Mouse (Mus musculus) C2C12 (cell line): ENCODE results near the gene Etaa1. TPM values are rescaled to one million over a fixed set of nuclear protein-coding genes. Genes with fewer than 3 reads are reported as not detected.

ENCODE experiments used
- H3K27me3 ChIP-seq: one replicate; pipeline ENCODE4 v1.6.1; 2011; ENCODE audit not compliant: control insufficient read depth, insufficient read depth, insufficient read length
- H3K36me3 ChIP-seq: one replicate; pipeline ENCODE4 v1.6.1; 2011; ENCODE audit not compliant: control insufficient read depth, insufficient read depth
- H3K4me3 ChIP-seq: one replicate; pipeline ENCODE4 v1.5.1; 2011; ENCODE audit warnings: mild to moderate bottlenecking, control low read depth; ENCODE audit not compliant: poor library complexity, insufficient read depth, severe bottlenecking
- H3K79me2 ChIP-seq: one replicate; pipeline ENCODE4 v1.6.1; 2011; ENCODE audit not compliant: control insufficient read depth, insufficient read depth
- H3K79me3 ChIP-seq: one replicate; pipeline ENCODE4 v1.6.1; 2011; ENCODE audit warnings: low read depth, control low read depth
- H3ac ChIP-seq: one replicate; pipeline ENCODE3; 2011; ENCODE audit warnings: low read depth; ENCODE audit not compliant: control insufficient read depth, insufficient read length
- CEBPB ChIP-seq: IDR thresholded peaks from one replicate; pipeline ENCODE4 v1.6.1; 2011; ENCODE audit warnings: low read depth, mild to moderate bottlenecking, control low read depth, moderate library complexity
- CTCF ChIP-seq: IDR thresholded peaks from one replicate; pipeline ENCODE4 v1.5.1; 2011; ENCODE audit not compliant: control insufficient read depth, insufficient read depth, insufficient read length
- FOSL1 ChIP-seq: IDR thresholded peaks from one replicate; pipeline ENCODE4 v1.8.0; 2011; ENCODE audit warnings: mild to moderate bottlenecking, low read length; ENCODE audit not compliant: poor library complexity, insufficient read depth, severe bottlenecking
- MAX ChIP-seq: IDR thresholded peaks from one replicate; pipeline ENCODE4 v1.6.1; 2011; ENCODE audit warnings: mild to moderate bottlenecking, control low read depth
- MYOD1 ChIP-seq: IDR thresholded peaks from one replicate; pipeline ENCODE4 v1.6.1; 2011; ENCODE audit warnings: low read depth; ENCODE audit not compliant: control insufficient read depth, insufficient read length
- MYOG ChIP-seq: IDR thresholded peaks from one replicate; pipeline ENCODE4 v1.6.1; 2011; ENCODE audit not compliant: control insufficient read depth, insufficient read length; ENCODE audit errors: extremely low read depth
- USF1 ChIP-seq: IDR thresholded peaks from one replicate; pipeline ENCODE4 v1.6.1; 2011; ENCODE audit warnings: low read depth, mild to moderate bottlenecking, control low read depth, moderate library complexity
- polyA plus RNA-seq: library from polyadenylated mRNA; unstranded; fragments of >200 nt; fragmentation: generic; extraction: Trizol; gene quantifications from one replicate; pipeline ENCODE4 v1.2.1, GENCODE M21; 2012; ENCODE audit warnings: missing spikeins

Gene Etaa1
- polyA plus RNA-seq, 1 experiment: 2.4 TPM

DNA sequence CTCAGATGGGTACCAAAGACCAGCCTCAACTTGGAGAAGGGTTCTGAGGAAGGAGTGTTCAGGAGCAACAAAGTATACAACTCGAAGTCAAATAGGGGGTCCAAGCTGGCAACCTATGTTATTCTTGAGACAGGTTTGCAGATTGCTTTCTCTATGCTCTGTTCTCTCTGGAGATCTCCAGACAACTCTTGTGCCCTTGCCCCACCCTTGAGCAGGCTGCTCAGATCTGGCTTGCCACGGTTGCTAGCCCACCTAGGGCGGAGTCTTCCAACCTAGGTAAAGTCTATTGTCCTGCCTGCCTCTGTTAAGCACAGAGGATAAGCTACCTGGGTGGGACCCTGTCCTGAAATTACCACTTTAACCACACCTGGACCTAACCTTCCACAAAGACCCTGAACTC lies 21.9 kb upstream of the Etaa1 start:
- Histone ChIP-seq H3K27me3 (no peaks in the 10 kb centered on the region), H3K36me3 (no peaks in the 10 kb centered on the region), H3K4me3 (no peak overlapping the region), H3ac (no peak overlapping the region), H3K79me3 (no peaks in the 10 kb centered on the region), H3K79me2 (no peaks in the 10 kb centered on the region)
- TF ChIP-seq FOSL1 (no peak), MYOG (no peak), CEBPB (no peak), CTCF (no peak), MAX (no peak), MYOD1 (no peak), USF1 (no peak)

DNA sequence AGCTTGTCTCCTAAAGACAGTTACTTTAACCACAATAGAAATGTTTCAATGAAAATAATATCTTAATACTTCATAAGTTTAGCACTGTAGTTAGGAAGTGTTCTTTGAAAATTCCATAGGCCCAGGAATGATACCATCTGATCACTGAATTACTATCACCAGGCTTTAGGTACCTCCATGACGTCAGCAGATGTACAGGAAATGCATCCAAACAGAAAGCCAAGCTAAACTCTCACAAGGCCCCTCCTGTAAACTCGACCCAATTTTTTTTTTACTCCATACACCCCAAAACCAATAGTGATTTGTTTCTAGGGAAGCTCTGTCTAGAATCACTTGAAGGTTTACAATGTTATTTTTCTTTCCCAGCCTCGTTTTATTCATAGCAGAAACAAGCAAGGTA lies 884 bp downstream of the Etaa1 start:
- H3K79me3 ChIP-seq: peaks cover 29% of the 10 kb centered on the region
- peaks cover 45% of the 10 kb centered on the region for H3K79me2 ChIP-seq
- TF ChIP-seq MYOD1 (no peak), MYOG (no peak)
- peak overlapping the region; percentile 80 for H3ac ChIP-seq
- no peaks in the 10 kb centered on the region for H3K27me3 ChIP-seq
- peaks cover 42% of the 10 kb centered on the region for H3K36me3 ChIP-seq
- peak overlapping the region; percentile 72 for H3K4me3 ChIP-seq

DNA sequence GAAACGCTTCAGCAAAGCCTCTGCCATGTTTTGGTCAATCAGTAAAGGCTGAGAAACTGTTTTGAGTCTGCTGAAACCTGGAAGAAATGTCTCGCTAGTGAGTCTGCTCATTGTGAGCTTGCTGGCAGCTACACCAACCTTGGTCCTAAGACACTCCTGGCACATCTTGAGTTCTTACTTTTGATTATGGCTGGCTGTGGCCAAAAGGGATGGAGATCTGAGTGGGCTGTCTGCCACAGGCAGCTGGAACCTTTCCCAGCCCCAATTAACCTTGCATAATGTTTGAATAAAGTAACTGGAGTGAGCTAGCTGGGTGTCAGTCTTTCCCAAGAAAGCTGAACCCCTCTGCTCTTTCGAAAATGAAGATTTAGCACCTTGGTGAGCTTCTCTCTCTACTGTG lies 2.3 kb downstream of the Etaa1 start:
- Histone ChIP-seq H3ac (no peak overlapping the region), H3K4me3 (no peak overlapping the region), H3K36me3 (peaks cover 56% of the 10 kb centered on the region), H3K79me3 (peaks cover 33% of the 10 kb centered on the region), H3K27me3 (no peaks in the 10 kb centered on the region), H3K79me2 (peaks cover 50% of the 10 kb centered on the region)
- TF ChIP-seq MYOG: no peak
- TF ChIP-seq CEBPB: no peak
- no peak for TF ChIP-seq CTCF
- TF ChIP-seq FOSL1: no peak
- no peak for TF ChIP-seq USF1
- no peak for TF ChIP-seq MAX
- no peak for TF ChIP-seq MYOD1

DNA sequence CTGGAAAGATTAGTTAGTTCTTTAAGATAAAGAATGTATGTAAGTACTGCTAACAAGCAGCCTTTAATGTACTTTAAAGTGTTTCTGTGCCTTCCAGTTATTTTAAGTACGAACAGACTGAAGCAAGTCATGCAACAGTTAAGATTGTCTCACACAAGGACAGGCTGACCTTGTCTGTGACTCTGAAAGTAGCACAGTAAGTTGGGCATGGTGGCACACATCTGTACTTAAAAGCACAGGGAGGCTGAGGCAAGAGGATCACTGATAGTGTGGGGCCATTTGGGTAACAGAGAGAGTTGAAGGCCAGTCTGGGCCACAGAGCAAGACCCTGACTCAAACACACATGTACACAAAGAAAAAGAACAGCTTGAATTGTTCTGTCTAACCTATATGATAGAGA lies 14.5 kb downstream of the Etaa1 start:
- no peak for TF ChIP-seq FOSL1
- no peak for TF ChIP-seq MYOG
- TF ChIP-seq USF1: no peak
- TF ChIP-seq MAX: no peak
- no peak for TF ChIP-seq MYOD1
- TF ChIP-seq CEBPB: no peak
- no peak for TF ChIP-seq CTCF
- H3K79me2 ChIP-seq: peaks cover 37% of the 10 kb centered on the region
- no peak overlapping the region for H3ac ChIP-seq
- no peaks in the 10 kb centered on the region for H3K27me3 ChIP-seq
- H3K4me3 ChIP-seq: no peak overlapping the region
- H3K36me3 ChIP-seq: peaks cover 43% of the 10 kb centered on the region
- H3K79me3 ChIP-seq: peaks cover 34% of the 10 kb centered on the region

DNA sequence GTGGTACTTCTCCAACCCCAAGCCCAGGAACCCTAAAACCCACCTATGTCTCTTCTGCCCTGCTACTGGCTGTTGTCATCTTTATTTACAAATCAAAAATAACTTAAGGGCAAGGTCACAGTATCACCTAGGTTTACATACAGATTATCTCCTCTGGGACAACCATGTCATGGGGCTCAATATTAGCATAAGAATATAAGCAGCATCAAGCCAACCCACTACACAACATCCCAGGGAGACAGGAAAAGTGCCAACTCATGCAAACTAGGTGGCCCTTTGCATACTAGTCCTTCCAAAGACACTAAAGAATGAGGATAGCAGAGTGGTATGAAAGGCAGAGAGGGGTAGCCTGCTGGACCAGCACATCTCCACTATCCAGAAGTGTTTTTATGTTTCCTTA lies 15.7 kb downstream of the Etaa1 start:
- Histone ChIP-seq H3K4me3 (no peak overlapping the region), H3ac (no peak overlapping the region), H3K36me3 (peaks cover 33% of the 10 kb centered on the region), H3K79me3 (peaks cover 23% of the 10 kb centered on the region), H3K27me3 (no peaks in the 10 kb centered on the region), H3K79me2 (peaks cover 25% of the 10 kb centered on the region)
- no peak for TF ChIP-seq FOSL1
- TF ChIP-seq USF1: no peak
- no peak for TF ChIP-seq MYOG
- TF ChIP-seq MYOD1: no peak
- no peak for TF ChIP-seq CTCF
- TF ChIP-seq MAX: no peak
- TF ChIP-seq CEBPB: no peak

DNA sequence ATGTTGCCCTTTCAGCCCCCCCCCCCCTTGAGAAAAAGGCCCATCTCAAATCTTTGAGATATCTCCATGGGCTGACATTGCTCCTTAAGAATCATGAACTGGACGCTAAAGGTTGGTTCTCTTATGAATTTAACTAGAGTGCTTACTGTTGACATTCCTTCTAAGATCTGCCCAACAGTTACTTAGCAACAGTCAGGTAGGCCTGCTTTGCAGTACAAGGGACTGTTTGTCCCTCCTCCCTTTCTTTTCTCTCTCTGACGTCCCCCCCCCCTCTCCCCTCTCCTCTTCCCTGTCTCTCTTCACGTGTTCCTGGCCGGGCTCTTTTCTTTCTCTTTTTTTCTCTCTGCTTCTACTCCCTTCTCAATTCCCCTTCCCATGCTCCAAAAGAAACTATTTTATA lies 35.8 kb downstream of the Etaa1 start:
- no peaks in the 10 kb centered on the region for H3K36me3 ChIP-seq
- H3ac ChIP-seq: no peak overlapping the region
- H3K79me3 ChIP-seq: no peaks in the 10 kb centered on the region
- H3K27me3 ChIP-seq: no peaks in the 10 kb centered on the region
- H3K79me2 ChIP-seq: no peaks in the 10 kb centered on the region
- TF ChIP-seq MAX: no peak
- no peak overlapping the region for H3K4me3 ChIP-seq
